Mouse (Mus musculus) brain, adult 2 months (tissue): Measurements from ENCODE around the gene Gbx1.
"Not testable (repeated sequence)": the region's sequence is repeated elsewhere in the genome, so short reads cannot be mapped to it uniquely, and the experiment has no call there.

ENCODE experiments used
- DNase-seq: peaks from one replicate; pipeline ENCODE4 v3.0.0; 2011; ENCODE audit warnings: low read depth, low spot score

The Gbx1 gene

GRCm38 (mm10) chr5:24526889-24527230 is at the start of gene Gbx1:
Gene Gbx1, minus strand, starts transcription at chr5:24527202.
- no peak for DNase-seq

GRCm38 (mm10) chr5:24576801-24577182 is 49.8 kb upstream of the Gbx1 start:
- no peak for DNase-seq

- no peak for DNase-seq
Measured at GRCm38 (mm10) chr5:24575948-24576347, 48.9 kb upstream of the Gbx1 start.

GRCm38 (mm10) chr5:24556709-24557108 is 29.7 kb upstream of the Gbx1 start, which contains the start of gene 4931409K22Rik:
Gene 4931409K22Rik, minus strand, starts transcription at chr5:24556809.
- DNase-seq: no peak

- not testable (repeated sequence) for DNase-seq
Measured at GRCm38 (mm10) chr5:24555335-24555734, 28.3 kb upstream of the Gbx1 start.

- no peak for DNase-seq
Measured at GRCm38 (mm10) chr5:24553621-24554244, 26.7 kb upstream of the Gbx1 start.

GRCm38 (mm10) chr5:24551317-24551688 is 24.3 kb upstream of the Gbx1 start:
- DNase-seq: no peak

- peak; percentile 52 for DNase-seq
Measured at GRCm38 (mm10) chr5:24550598-24551316, 23.8 kb upstream of the Gbx1 start.

- no peak for DNase-seq
Measured at GRCm38 (mm10) chr5:24542643-24543042, 15.6 kb upstream of the Gbx1 start.

- DNase-seq: no peak
Measured at GRCm38 (mm10) chr5:24541144-24541569, 14.2 kb upstream of the Gbx1 start.

- DNase-seq: peak; percentile 29
Measured at GRCm38 (mm10) chr5:24540387-24541143, 13.6 kb upstream of the Gbx1 start, which contains the start of gene Asb10. Gene Asb10, minus strand, starts transcription at chr5:24540978.

GRCm38 (mm10) chr5:24539571-24540296 is 12.7 kb upstream of the Gbx1 start:
- no peak for DNase-seq

GRCm38 (mm10) chr5:24537618-24538017 is 10.6 kb upstream of the Gbx1 start:
- no peak for DNase-seq

GRCm38 (mm10) chr5:24536511-24536910 is 9.5 kb upstream of the Gbx1 start:
- no peak for DNase-seq

GRCm38 (mm10) chr5:24535731-24536130 is 8.7 kb upstream of the Gbx1 start:
- no peak for DNase-seq

- no peak for DNase-seq
Measured at GRCm38 (mm10) chr5:24534292-24534691, 7.3 kb upstream of the Gbx1 start.

GRCm38 (mm10) chr5:24533391-24533790 is 6.4 kb upstream of the Gbx1 start:
- no peak for DNase-seq

- peak; percentile 93 for DNase-seq
Measured at GRCm38 (mm10) chr5:24530042-24530689, 3.2 kb upstream of the Gbx1 start.

- DNase-seq: no peak
Measured at GRCm38 (mm10) chr5:24527780-24528179, 778 bp upstream of the Gbx1 start.

GRCm38 (mm10) chr5:24526190-24526888 is 663 bp downstream of the Gbx1 start:
- no peak for DNase-seq
